Comparison of ENCODE assay signal across 9 mouse cellular contexts in genomic region chr6:122741460-122742227, GRCm38 (mm10). TPM values are rescaled to one million over a fixed set of nuclear protein-coding genes. Genes with fewer than 3 reads are reported as not detected.
DNase-seq lines count a peak whose midpoint lies in the region; ATAC-seq lines count a peak whose summit lies in the region.
"Had no signal": no experiment of that assay in that cellular context is flagged by ENCODE, and none has a peak within 500 bp of the region (broad histone marks: within the 10 kb centered on the region; RNA-seq: fewer than 3 reads in every experiment).

No protein-coding gene starts in this region.

- no peak overlapping the region for H3K27ac ChIP-seq in lung, embryonic 16.5 days (ENCODE audit: low read length)
- H3K27ac ChIP-seq in forebrain, embryonic 15.5 days (replicated peaks) = peak overlapping the region; percentile 17; the same call in 1 of the 2 replicates
- no peak overlapping the region for H3K27ac ChIP-seq in liver, embryonic 16.5 days (ENCODE audit: low read length)

- H3K27me3 ChIP-seq in lung, embryonic 16.5 days (ENCODE audit: control insufficient read depth, insufficient read depth, low read depth, low read length) = peaks cover 10% of the 10 kb centered on the region
- H3K27me3 ChIP-seq in forebrain, embryonic 15.5 days = peaks cover 17% of the 10 kb centered on the region; the same call in 1 of the 2 replicates
- H3K27me3 ChIP-seq in liver, embryonic 16.5 days (ENCODE audit: control insufficient read depth, insufficient read depth, low read depth, low read length) = peaks cover 31% of the 10 kb centered on the region

- ATAC-seq in lung, embryonic 16.5 days (ENCODE audit: low read depth) = no peak
- peak; percentile 5; the same call in 1 of the 2 replicates for ATAC-seq in forebrain, embryonic 15.5 days (replicated peaks)
- no peak for ATAC-seq in liver, embryonic 16.5 days (ENCODE audit: low read depth)

- H3K4me3 ChIP-seq in lung, embryonic 16.5 days (ENCODE audit: low read length) = peak overlapping the region; percentile 55
- H3K4me3 ChIP-seq in forebrain, embryonic 15.5 days = peak overlapping the region; percentile 60
- peak overlapping the region; percentile 54 for H3K4me3 ChIP-seq in liver, embryonic 16.5 days (ENCODE audit: low read depth, low read length)

- peaks cover 2% of the 10 kb centered on the region; the same call in 1 of the 2 replicates for H3K4me1 ChIP-seq in lung, embryonic 16.5 days (replicated peaks; ENCODE audit: control insufficient read depth, insufficient read depth, low read length)
- peaks cover 23% of the 10 kb centered on the region for H3K4me1 ChIP-seq in forebrain, embryonic 15.5 days
- H3K4me1 ChIP-seq in liver, embryonic 16.5 days (ENCODE audit: control insufficient read depth, low read depth, low read length) = peaks cover 5% of the 10 kb centered on the region; the same call in 1 of the 2 replicates

- no peaks in the 10 kb centered on the region for H3K9me3 ChIP-seq in lung, embryonic 16.5 days (ENCODE audit: control insufficient read depth, low read length)
- H3K9me3 ChIP-seq in forebrain, embryonic 15.5 days = no peaks in the 10 kb centered on the region
- no peaks in the 10 kb centered on the region for H3K9me3 ChIP-seq in liver, embryonic 16.5 days (replicated peaks; ENCODE audit: control insufficient read depth, low read length)

- WGBS in lung, embryonic 16.5 days = 7% methylated on average over 25 of the region's 25 CpGs
- 5% methylated on average over 25 of the region's 25 CpGs for WGBS in forebrain, embryonic 15.5 days
- 7% methylated on average over 25 of the region's 25 CpGs for WGBS in liver, embryonic 16.5 days (ENCODE audit: insufficient replicate concordance)

- H3K4me2 ChIP-seq in lung, embryonic 16.5 days (ENCODE audit: low read depth, low read length) = peak overlapping the region; percentile 73
- H3K4me2 ChIP-seq in forebrain, embryonic 15.5 days (replicated peaks) = peak overlapping the region; percentile 74
- H3K4me2 ChIP-seq in liver, embryonic 16.5 days (ENCODE audit: low read depth, low read length) = peak overlapping the region; percentile 45

- no peaks in the 10 kb centered on the region for H3K36me3 ChIP-seq in lung, embryonic 16.5 days (ENCODE audit: control insufficient read depth, insufficient read depth, low read length)
- H3K36me3 ChIP-seq in forebrain, embryonic 15.5 days = no peaks in the 10 kb centered on the region
- no peaks in the 10 kb centered on the region for H3K36me3 ChIP-seq in liver, embryonic 16.5 days (ENCODE audit: control insufficient read depth, insufficient read depth)

- DNase-seq in adrenal gland, adult 2 months = peak; percentile 14
- DNase-seq in adrenal gland, adult 18-20 months (ENCODE audit: low spot score in 2 of 2) = no peak
- no peak for DNase-seq in lung, postnatal 14 days
- DNase-seq in adrenal gland, adult 8-10 months = no peak
- no peak for DNase-seq in urinary bladder, postnatal 14 days (ENCODE audit: low spot score)

- peak overlapping the region; percentile 50 for H3K9ac ChIP-seq in lung, embryonic 16.5 days (ENCODE audit: low read length)
- peak overlapping the region; percentile 52 for H3K9ac ChIP-seq in forebrain, embryonic 15.5 days (replicated peaks)
- peak overlapping the region; percentile 46; the same call in 1 of the 2 replicates for H3K9ac ChIP-seq in liver, embryonic 16.5 days (ENCODE audit: low read depth, low read length)

RNA-seq across cellular contexts. Expression of gene Nanog, which starts 34.4 kb away (rescaled TPM):
- total RNA-seq in adrenal gland, adult 2 months (2021) = not detected
- polyA plus RNA-seq in adrenal gland, adult 2 months (2012; rRNA removed) = not detected in 2 replicates
- not detected for total RNA-seq in adrenal gland, adult 18-20 months (2021)
- 0.28 and 0.54 TPM in 2 replicates for polyA plus RNA-seq in lung, embryonic 16.5 days (2015; fragmentation: Nextera tagmentation; extraction: Ambion mirVana)
- polyA plus RNA-seq in forebrain, embryonic 15.5 days (2015; fragmentation: Nextera tagmentation; extraction: Ambion mirVana) = 0.09 and 0.29 TPM in 2 replicates
- polyA plus RNA-seq in liver, embryonic 16.5 days (2015; fragmentation: Nextera tagmentation; extraction: Ambion mirVana) = not detected in 2 replicates
- total RNA-seq in adrenal gland, adult 8-10 months (2022) = not detected
- total RNA-seq: heart, postnatal 10 days had no signal

RNA-seq across cellular contexts. Expression of gene Slc2a3, which starts 59.8 kb away (rescaled TPM):
- total RNA-seq in adrenal gland, adult 2 months (2021) = 10 to 100 TPM in 1 of 2 experiments, 1 to 10 TPM in 1; 5.2 to 10.5 TPM
- polyA plus RNA-seq in adrenal gland, adult 2 months (2012; rRNA removed) = 2.1 and 2.2 TPM in 2 replicates
- 10 to 100 TPM in 1 of 2 experiments, 1 to 10 TPM in 1; 8.1 to 10.3 TPM for total RNA-seq in adrenal gland, adult 18-20 months (2021)
- polyA plus RNA-seq in lung, embryonic 16.5 days (2015; fragmentation: Nextera tagmentation; extraction: Ambion mirVana) = 6.9 and 7.5 TPM in 2 replicates
- 19.9 and 20.5 TPM in 2 replicates for polyA plus RNA-seq in forebrain, embryonic 15.5 days (2015; fragmentation: Nextera tagmentation; extraction: Ambion mirVana)
- polyA plus RNA-seq in liver, embryonic 16.5 days (2015; fragmentation: Nextera tagmentation; extraction: Ambion mirVana) = 12.2 and 13.0 TPM in 2 replicates
- 10 to 100 TPM; 10.3 to 17.0 (median 11.7) TPM for total RNA-seq in adrenal gland, adult 8-10 months (2022)
